Mouse (Mus musculus) granulocyte monocyte progenitor cell, adult 5-6 weeks (primary cell): ENCODE data around the gene Zfp319. TPM values are rescaled to one million over a fixed set of nuclear protein-coding genes. Genes with fewer than 3 reads are reported as not detected.
"Not testable (repeated sequence)": the region's sequence is repeated elsewhere in the genome, so short reads cannot be mapped to it uniquely, and the experiment has no call there.

Source experiments
- ATAC-seq: replicated peaks from 2 replicates; pipeline ENCODE4 v1.8.0; 2016; ENCODE audit warnings: mild to moderate bottlenecking, moderate TSS enrichment, inconsistent platforms; ENCODE audit not compliant: poor library complexity, severe bottlenecking
- total RNA-seq, 2 experiments: library from RNA; stranded (forward) in 1 of 2; stranded (reverse) in 1 of 2; fragments of 200-712, 200-1000 nt in 1 of 2; fragments of >200 nt in 1 of 2; fragmentation: Nextera tagmentation in 1 of 2; gene quantifications; 2 replicates each; pipeline ENCODE4 v1.2.3; 2014 to 2017

Zfp319 gene
- total RNA-seq (2014; fragmentation: Nextera tagmentation) (5.4 and 6.9 TPM in 2 replicates), total RNA-seq (2017) (1.6 and 2.2 TPM in 2 replicates)

GRCm38 (mm10) chr8:95331720-95332436, at the start of gene Zfp319, which contains the start of gene Usb1:
Zfp319 (minus strand) TSS chr8:95331950.
Usb1 (plus strand) TSS chr8:95332284.
- ATAC-seq, result peak; percentile 86

GRCm38 (mm10) chr8:95380953-95381352, 49.2 kb upstream of the Zfp319 start:
- ATAC-seq, result no peak

- not testable (repeated sequence) for ATAC-seq
Observed at GRCm38 (mm10) chr8:95378928-95379327, 47.2 kb upstream of the Zfp319 start.

- no peak for ATAC-seq
Observed at GRCm38 (mm10) chr8:95377863-95378291, 46.1 kb upstream of the Zfp319 start.

DNA sequence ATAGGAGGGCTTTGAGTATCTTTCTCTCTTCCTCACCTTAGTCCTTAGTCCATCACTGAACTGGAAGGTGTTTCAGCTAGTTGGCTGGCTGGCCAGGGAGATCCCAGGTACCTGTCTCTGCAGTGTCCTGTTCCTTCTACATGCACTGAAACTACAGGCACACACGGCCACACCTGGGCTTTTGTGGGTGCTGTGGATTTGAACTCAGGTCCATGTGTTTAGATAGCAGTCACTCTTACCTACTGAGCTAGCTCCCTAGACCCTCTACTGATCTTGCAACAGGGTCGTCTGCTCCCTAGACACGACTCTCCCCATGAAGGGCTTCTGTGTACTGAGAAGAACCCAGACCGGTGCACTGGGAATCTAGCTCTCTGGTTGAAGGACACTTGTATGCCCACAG, 45.4 kb upstream of the Zfp319 start:
- ATAC-seq, result no peak

GRCm38 (mm10) chr8:95376309-95376999, 44.7 kb upstream of the Zfp319 start:
- no peak for ATAC-seq

DNA sequence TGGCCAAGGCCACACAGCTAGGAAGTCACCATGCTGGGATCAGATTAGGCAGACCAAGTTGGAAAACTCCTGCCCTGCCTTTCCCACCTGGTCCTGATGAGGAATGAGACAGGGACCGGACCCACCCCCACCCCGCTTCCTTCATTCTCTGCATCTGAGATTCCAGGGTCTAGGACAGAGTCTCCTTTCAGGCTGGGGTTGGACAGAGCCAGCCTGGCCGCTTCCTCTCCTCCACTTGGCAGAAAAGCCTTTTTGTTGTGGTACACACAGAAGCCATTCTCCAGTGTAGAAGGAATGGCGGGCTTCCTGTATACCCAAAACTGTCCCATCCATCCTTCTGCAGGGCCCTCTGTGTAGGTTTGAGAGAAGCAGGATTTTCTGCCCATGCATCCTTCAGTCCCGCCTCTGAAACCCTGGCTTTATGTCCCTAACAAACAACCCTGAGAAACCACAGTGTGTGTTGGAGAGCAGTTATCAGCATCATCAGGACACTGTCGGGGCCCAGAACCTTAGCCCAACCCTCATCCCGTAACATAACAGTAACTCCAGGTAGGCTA, 43.7 kb upstream of the Zfp319 start:
- ATAC-seq, result no peak

DNA sequence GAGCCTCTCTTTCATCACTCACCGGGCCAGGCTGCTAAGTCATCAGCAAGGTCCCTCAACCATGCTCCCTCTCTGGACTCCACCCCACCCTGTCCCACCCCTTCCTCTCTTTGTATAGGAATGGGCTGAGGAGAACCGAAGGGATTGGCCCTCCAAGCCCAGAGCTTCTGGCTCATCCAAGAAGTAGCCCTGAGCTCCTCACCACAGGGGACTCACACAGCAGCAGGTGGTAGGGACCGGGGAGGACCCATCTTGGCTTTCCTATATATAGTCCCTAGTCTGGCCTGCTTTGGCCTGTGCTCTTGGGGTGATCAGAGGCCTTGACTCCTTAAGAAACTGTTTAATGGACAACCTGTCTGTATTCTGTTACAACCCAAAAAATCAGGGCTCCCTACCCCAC, 42.7 kb upstream of the Zfp319 start:
- ATAC-seq, result no peak

GRCm38 (mm10) chr8:95373389-95374002, 41.7 kb upstream of the Zfp319 start:
- no peak for ATAC-seq

DNA sequence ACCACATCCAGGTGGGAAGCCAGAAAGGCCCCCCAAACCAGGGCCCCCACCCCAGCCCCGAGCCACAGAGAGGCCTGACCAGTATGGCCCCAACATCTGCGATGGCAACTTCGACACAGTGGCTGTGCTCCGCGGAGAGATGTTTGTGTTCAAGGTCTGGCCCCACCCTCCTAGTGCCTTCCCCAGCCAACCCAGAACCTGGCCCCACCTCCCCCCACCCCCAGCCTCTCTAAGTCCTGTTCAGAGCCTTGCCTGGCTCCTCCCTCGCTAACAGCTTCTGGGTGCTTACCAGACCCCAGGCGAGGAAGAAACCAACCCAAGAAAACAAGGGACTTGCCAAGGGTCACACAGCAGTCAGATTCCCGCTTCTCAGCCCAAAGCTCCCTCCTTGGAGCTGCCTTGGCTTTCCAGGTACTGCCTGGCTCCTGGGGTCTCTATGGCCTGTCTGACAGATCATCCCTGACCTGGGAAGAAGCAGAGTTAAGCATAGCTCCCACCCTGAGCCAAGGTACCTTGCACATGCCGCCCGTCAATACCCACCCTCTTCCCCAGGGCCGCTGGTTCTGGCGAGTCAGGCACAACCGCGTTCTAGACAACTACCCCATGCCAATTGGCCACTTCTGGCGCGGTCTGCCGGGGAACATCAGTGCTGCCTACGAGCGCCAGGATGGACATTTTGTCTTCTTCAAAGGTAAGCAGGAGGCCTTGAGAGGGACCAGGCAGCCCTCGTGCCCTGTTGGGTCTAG, 38.0 kb upstream of the Zfp319 start:
- ATAC-seq, result peak; percentile 80

GRCm38 (mm10) chr8:95363849-95364248, 32.1 kb upstream of the Zfp319 start:
- ATAC-seq, result no peak

DNA sequence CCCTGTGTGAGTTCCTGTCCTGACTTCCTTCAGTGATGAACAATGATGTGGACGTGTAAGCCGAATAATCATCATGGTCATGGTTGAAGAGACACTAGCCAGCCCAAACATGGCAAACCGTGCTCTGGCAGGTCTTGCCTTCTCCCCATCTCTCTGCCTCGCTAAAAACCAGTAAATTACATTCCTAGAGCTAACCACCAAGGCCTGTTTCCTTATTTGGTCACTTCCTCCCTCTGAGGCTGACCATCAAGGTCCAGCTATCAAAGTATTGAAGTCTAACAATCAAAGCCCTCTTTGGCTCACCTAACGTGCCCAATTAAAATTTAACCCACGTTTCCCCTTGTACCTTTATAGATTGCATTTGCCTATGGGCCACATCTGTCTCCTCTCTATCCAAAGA, 30.5 kb upstream of the Zfp319 start:
- no peak for ATAC-seq

DNA sequence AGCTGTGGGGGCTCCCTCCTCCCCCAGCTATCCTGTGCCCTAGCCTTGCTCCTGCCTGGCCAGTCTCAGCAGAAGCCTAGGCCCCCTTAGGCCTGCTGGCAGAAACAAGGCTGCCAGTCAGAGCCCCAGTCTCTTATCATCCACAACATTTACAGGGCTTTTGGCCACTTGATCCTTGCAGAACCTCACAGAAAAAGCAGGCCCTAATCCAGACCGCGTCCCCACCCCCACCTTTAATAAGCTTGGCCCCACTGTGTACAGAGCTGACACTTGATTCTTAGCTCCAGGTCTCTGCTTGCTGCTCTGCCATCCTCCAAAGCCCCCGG, 29.2 kb upstream of the Zfp319 start:
- no peak for ATAC-seq

- no peak for ATAC-seq
Observed at GRCm38 (mm10) chr8:95360181-95361015, 28.6 kb upstream of the Zfp319 start.

- no peak for ATAC-seq
Observed at GRCm38 (mm10) chr8:95358550-95359411, 27.0 kb upstream of the Zfp319 start.

GRCm38 (mm10) chr8:95354606-95355005, 22.9 kb upstream of the Zfp319 start:
- no peak for ATAC-seq

GRCm38 (mm10) chr8:95352871-95353866, 21.4 kb upstream of the Zfp319 start:
- peak; percentile 44 for ATAC-seq
